Mouse (Mus musculus) myocyte (in vitro differentiated cells): ENCODE data around the gene 4933415F23Rik. TPM values are rescaled to one million over a fixed set of nuclear protein-coding genes. Genes with fewer than 3 reads are reported as not detected.
"Not testable (repeated sequence)": the region's sequence is repeated elsewhere in the genome, so short reads cannot be mapped to it uniquely, and the experiment has no call there.

Experiments used
- H3K27me3 ChIP-seq: one replicate; pipeline ENCODE4 v1.6.1; 2011; ENCODE audit not compliant: control insufficient read depth, insufficient read depth, insufficient read length
- H3K36me3 ChIP-seq: one replicate; pipeline ENCODE4 v1.6.1; 2011; ENCODE audit not compliant: control insufficient read depth, insufficient read depth
- H3K4me2 ChIP-seq: one replicate; pipeline ENCODE4 v1.6.1; 2011; ENCODE audit warnings: low read depth, control low read depth
- H3K4me3 ChIP-seq: one replicate; pipeline ENCODE4 v1.5.1; 2011; ENCODE audit warnings: mild to moderate bottlenecking, control low read depth, moderate library complexity
- H3K79me2 ChIP-seq: one replicate; pipeline ENCODE4 v1.6.1; 2011; ENCODE audit not compliant: control insufficient read depth, insufficient read depth
- H3ac ChIP-seq: one replicate; pipeline ENCODE4 v1.6.1; 2011; ENCODE audit not compliant: control insufficient read depth, insufficient read length
- CEBPB ChIP-seq: IDR thresholded peaks from 2 replicates; pipeline ENCODE4 v1.6.1; 2011; ENCODE audit warnings: mild to moderate bottlenecking, moderate library complexity; ENCODE audit not compliant: poor library complexity, insufficient read depth, severe bottlenecking
- E2F4 ChIP-seq: IDR thresholded peaks from one replicate; pipeline ENCODE4 v1.6.1; 2011; ENCODE audit warnings: mild to moderate bottlenecking, control low read depth, moderate library complexity; ENCODE audit not compliant: insufficient read depth
- MAX ChIP-seq: IDR thresholded peaks from one replicate; pipeline ENCODE4 v1.6.1; 2011; ENCODE audit warnings: low read depth, mild to moderate bottlenecking, control low read depth
- MYOD1 ChIP-seq, 3 experiments: IDR thresholded peaks; one replicate each; pipeline ENCODE4 v1.6.1; 2011; ENCODE audit warnings: control low read depth in 2 of 3, low read depth in 2 of 3, mild to moderate bottlenecking in 2 of 3, moderate library complexity in 1 of 3; ENCODE audit not compliant: insufficient read length in 2 of 3, control insufficient read depth in 1 of 3
- MYOG ChIP-seq, 3 experiments: IDR thresholded peaks; one replicate each; pipeline ENCODE4 v1.6.1; 2011; ENCODE audit warnings: control low read depth in 2 of 3, low read depth in 2 of 3, mild to moderate bottlenecking in 2 of 3; ENCODE audit not compliant: insufficient read length in 2 of 3, control insufficient read depth in 1 of 3, insufficient read depth in 1 of 3
- POLR2A ChIP-seq: IDR thresholded peaks from one replicate; pipeline ENCODE4 v1.6.1; 2011; ENCODE audit warnings: low read depth, mild to moderate bottlenecking, control low read depth, moderate library complexity; ENCODE audit not compliant: insufficient read length
- POLR2AphosphoS2 ChIP-seq: IDR thresholded peaks from one replicate; pipeline ENCODE4 v1.6.1; 2011; ENCODE audit warnings: low read depth, control low read depth; ENCODE audit not compliant: insufficient read length
- REST ChIP-seq: IDR thresholded peaks from one replicate; pipeline ENCODE4 v1.6.1; 2011; ENCODE audit warnings: mild to moderate bottlenecking, control low read depth, moderate library complexity; ENCODE audit not compliant: insufficient read depth, insufficient read length
- SRF ChIP-seq: IDR thresholded peaks from one replicate; pipeline ENCODE4 v1.6.1; 2011; ENCODE audit warnings: low read depth; ENCODE audit not compliant: control insufficient read depth, insufficient read length
- TCF12 ChIP-seq: IDR thresholded peaks from one replicate; pipeline ENCODE4 v1.6.1; 2011; ENCODE audit warnings: mild to moderate bottlenecking, control low read depth; ENCODE audit not compliant: poor library complexity, insufficient read depth, severe bottlenecking
- TCF3 ChIP-seq: IDR thresholded peaks from one replicate; pipeline ENCODE4 v1.6.1; 2011; ENCODE audit warnings: low read depth, control low read depth; ENCODE audit not compliant: insufficient read length
- USF1 ChIP-seq: IDR thresholded peaks from one replicate; pipeline ENCODE4 v1.6.1; 2011; ENCODE audit warnings: low read depth, mild to moderate bottlenecking, control low read depth, moderate library complexity
- polyA plus RNA-seq: library from polyadenylated mRNA; unstranded; fragments of >200 nt; fragmentation: generic; extraction: Trizol; gene quantifications from one replicate; pipeline ENCODE4 v1.2.1, GENCODE M21; 2012; ENCODE audit warnings: missing spikeins

The 4933415F23Rik gene
- polyA plus RNA-seq, result not detected

- no peak within 1 kb of the TSS for H3K4me2 ChIP-seq
- TF ChIP-seq TCF12, result no peak
- no peak within 1 kb of the TSS for H3K4me3 ChIP-seq
- no peak within 1 kb of the TSS for H3ac ChIP-seq
- H3K27me3 ChIP-seq, result no peaks in the 10 kb centered on the region
- H3K36me3 ChIP-seq, result no peaks in the 10 kb centered on the region
- H3K79me2 ChIP-seq, result no peaks in the 10 kb centered on the region
Measured at GRCm38 (mm10) chr1:23102021-23102420, at the start of gene 4933415F23Rik. Gene 4933415F23Rik (minus strand): TSS chr1:23102253.

- Histone ChIP-seq H3K79me2 (no peaks in the 10 kb centered on the region), H3K27me3 (no peaks in the 10 kb centered on the region), H3K4me3 (no peak overlapping the region), H3K4me2 (no peak overlapping the region), H3ac (no peak overlapping the region), H3K36me3 (no peaks in the 10 kb centered on the region)
- TF ChIP-seq E2F4 (no peak), MYOD1 (IDR thresholded peaks at IDR 0.05; ENCODE audit: control insufficient read depth in 1 of 3, insufficient read length in 2 of 3, low read depth in 2 of 3) (no peak), USF1 (no peak), POLR2A (no peak), REST (no peak), SRF (no peak), POLR2AphosphoS2 (no peak), CEBPB (no peak), TCF12 (no peak), MYOG (IDR thresholded peaks at IDR 0.05; ENCODE audit: control insufficient read depth in 1 of 3, insufficient read depth in 1 of 3, insufficient read length in 2 of 3, low read depth in 2 of 3) (no peak), MAX (no peak), TCF3 (no peak)
Measured at GRCm38 (mm10) chr1:23151722-23152121, 49.7 kb upstream of the 4933415F23Rik start.

- Histone ChIP-seq H3K79me2 (no peaks in the 10 kb centered on the region), H3K4me3 (no peak overlapping the region), H3K4me2 (no peak overlapping the region), H3ac (no peak overlapping the region), H3K36me3 (no peaks in the 10 kb centered on the region), H3K27me3 (no peaks in the 10 kb centered on the region)
- no peak for TF ChIP-seq TCF12
- no peak for TF ChIP-seq POLR2AphosphoS2
- no peak for TF ChIP-seq E2F4
- no peak for TF ChIP-seq MYOD1 (IDR thresholded peaks at IDR 0.05; ENCODE audit: control insufficient read depth in 1 of 3, insufficient read length in 2 of 3, low read depth in 2 of 3)
- no peak for TF ChIP-seq REST
- TF ChIP-seq SRF, result no peak
- TF ChIP-seq CEBPB, result no peak
- no peak for TF ChIP-seq POLR2A
- no peak for TF ChIP-seq MAX
- no peak for TF ChIP-seq TCF3
- no peak for TF ChIP-seq USF1
- TF ChIP-seq MYOG (IDR thresholded peaks at IDR 0.05; ENCODE audit: control insufficient read depth in 1 of 3, insufficient read depth in 1 of 3, insufficient read length in 2 of 3, low read depth in 2 of 3), result no peak
Measured at GRCm38 (mm10) chr1:23146198-23146873, 44.3 kb upstream of the 4933415F23Rik start.

GRCm38 (mm10) chr1:23141121-23141811 is 39.2 kb upstream of the 4933415F23Rik start:
- Histone ChIP-seq H3K79me2 (no peaks in the 10 kb centered on the region), H3K27me3 (no peaks in the 10 kb centered on the region), H3K4me3 (no peak overlapping the region), H3ac (no peak overlapping the region), H3K4me2 (no peak overlapping the region), H3K36me3 (no peaks in the 10 kb centered on the region)
- TF ChIP-seq MYOD1 (IDR thresholded peaks at IDR 0.05; ENCODE audit: control insufficient read depth in 1 of 3, insufficient read length in 2 of 3, low read depth in 2 of 3) (no peak), TCF3 (no peak), E2F4 (no peak), POLR2A (no peak), SRF (no peak)

- H3ac ChIP-seq, H3K27me3 ChIP-seq, H3K4me2 ChIP-seq, H3K4me3 ChIP-seq, H3K79me2 ChIP-seq, H3K36me3 ChIP-seq: not testable (repeated sequence)
Measured at GRCm38 (mm10) chr1:23140530-23140929, 38.5 kb upstream of the 4933415F23Rik start.
